Mouse (Mus musculus) CD4-positive, CD25-positive, alpha-beta regulatory T cell (primary cell): ENCODE data around the gene Tbc1d21. TPM values are rescaled to one million over a fixed set of nuclear protein-coding genes. Genes with fewer than 3 reads are reported as not detected.

Experiments used
- polyA plus RNA-seq: library from polyadenylated mRNA; unstranded; fragments of 100-300 nt; shearing (Covaris generic); gene quantifications from one replicate; pipeline ENCODE4 v1.2.1, GENCODE M21; 2017

Tbc1d21 gene
- not detected for polyA plus RNA-seq

DNA sequence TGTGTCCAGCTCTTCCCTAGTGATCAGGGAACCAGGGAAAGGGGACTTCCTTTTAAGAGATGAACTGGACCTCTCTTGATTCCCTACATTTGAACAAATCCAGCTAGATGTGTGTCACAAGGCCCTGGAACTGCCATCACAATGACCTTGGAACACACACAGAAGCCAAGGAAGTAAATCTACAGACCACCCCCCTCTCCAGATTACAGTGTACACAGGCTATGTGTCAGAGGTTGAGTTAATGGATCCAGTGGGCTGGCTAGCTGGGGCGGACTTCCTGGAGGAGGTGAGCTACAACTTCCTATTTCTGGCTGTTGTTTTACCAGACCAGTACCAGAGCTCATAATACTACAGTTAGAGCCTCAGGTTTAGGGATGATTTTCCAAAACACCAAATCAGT lies at the start of gene Tbc1d21:
Gene Tbc1d21, minus strand, starts transcription at position 101 of the 400 bp plus-strand sequence.

DNA sequence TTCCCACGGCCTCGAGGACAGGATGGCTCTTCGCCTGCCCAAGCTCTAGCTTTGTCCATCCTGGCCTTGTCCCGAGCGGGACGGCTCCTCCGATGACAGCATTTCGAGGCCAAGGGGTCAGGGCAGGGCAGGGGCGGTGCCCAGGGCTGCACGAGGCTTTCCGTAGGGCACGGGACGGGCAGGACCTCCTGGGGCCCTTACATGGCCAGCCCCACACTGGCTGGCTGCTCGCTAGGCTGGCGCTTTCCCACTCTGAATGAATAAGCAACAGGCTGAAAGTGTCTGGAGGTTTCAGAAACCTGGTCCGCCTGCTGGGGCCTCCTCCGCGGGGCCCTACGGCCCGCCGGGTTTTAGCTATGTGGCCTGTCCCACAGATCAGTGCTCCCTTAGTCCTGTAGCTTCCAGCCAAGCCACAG lies 57.3 kb downstream of the Tbc1d21 start, which contains the start of gene Loxl1:
Gene Loxl1, minus strand, starts transcription at position 243 of the 416 bp plus-strand sequence.

Other genes with a start within 250 kb of the Tbc1d21 start
- 1.3 TPM for gene Islr, start 166.1 kb downstream of the Tbc1d21 start, polyA plus RNA-seq
- gene Islr2, start 166.1 kb downstream of the Tbc1d21 start, polyA plus RNA-seq = 0.12 TPM
- gene Pml, start 120.7 kb downstream of the Tbc1d21 start, polyA plus RNA-seq = 63.6 TPM
- gene Stoml1, start 117.3 kb downstream of the Tbc1d21 start, polyA plus RNA-seq = 32.8 TPM
- gene Loxl1, start 57.3 kb downstream of the Tbc1d21 start, polyA plus RNA-seq = not detected
- gene Insyn1, start 118.1 kb upstream of the Tbc1d21 start, polyA plus RNA-seq = not detected
- gene Cd276, start 185.0 kb upstream of the Tbc1d21 start, polyA plus RNA-seq = not detected
- 63.3 TPM for gene Nptn, start 211.8 kb upstream of the Tbc1d21 start, polyA plus RNA-seq